Mouse (Mus musculus) embryonic facial prominence, embryonic 11.5 days (tissue): ENCODE results near the gene Lap3. TPM values are rescaled to one million over a fixed set of nuclear protein-coding genes. Genes with fewer than 3 reads are reported as not detected.
A peak's percentile ranks its signal among the peaks of the same experiment; 100 is the strongest.

ENCODE experiments used
- ATAC-seq: fragments of 200-750 bp; cut with Nextera tagmentation; replicated peaks from 2 replicates; pipeline ENCODE4 v1.8.0; 2017; ENCODE audit warnings: low read depth; ENCODE audit not compliant: insufficient number of reproducible peaks, low FRiP score, low TSS enrichment
- DNase-seq: peaks from one replicate; pipeline ENCODE4 v3.0.0-alpha.2; 2015; ENCODE audit warnings: low spot score
- H3K27ac ChIP-seq: fragments of 300-500 bp; sonication (generic); replicated peaks from 2 replicates; pipeline ENCODE4 v1.5.1; 2014; ENCODE audit warnings: mild to moderate bottlenecking, low read depth, low read length, control low read depth
- H3K27me3 ChIP-seq: fragments of 300-500 bp; sonication (generic); 2 replicates; pipeline ENCODE4 v1.6.1; 2014; ENCODE audit warnings: mild to moderate bottlenecking, low read length, moderate library complexity, mixed read lengths; ENCODE audit not compliant: control insufficient read depth, insufficient read depth
- H3K36me3 ChIP-seq: fragments of 300-500 bp; sonication (generic); replicated peaks from 2 replicates; pipeline ENCODE4 v1.6.1; 2014; ENCODE audit warnings: low read depth, mild to moderate bottlenecking, low read length, moderate library complexity, mixed read lengths; ENCODE audit not compliant: control insufficient read depth, insufficient read depth
- H3K4me1 ChIP-seq: fragments of 300-500 bp; sonication (generic); 2 replicates; pipeline ENCODE4 v1.6.1; 2014; ENCODE audit warnings: low read length, mixed read lengths; ENCODE audit not compliant: control insufficient read depth, insufficient read depth
- H3K4me2 ChIP-seq: fragments of 300-500 bp; sonication (generic); 2 replicates; pipeline ENCODE4 v1.6.1; 2014; ENCODE audit warnings: low read depth, mild to moderate bottlenecking, control low read depth, low read length, moderate library complexity
- H3K4me3 ChIP-seq: fragments of 300-500 bp; sonication (generic); 2 replicates; pipeline ENCODE4 v1.5.1; 2014; ENCODE audit warnings: low read depth, low read length, control low read depth
- H3K9ac ChIP-seq: fragments of 300-500 bp; sonication (generic); replicated peaks from 2 replicates; pipeline ENCODE4 v1.6.1; 2014; ENCODE audit warnings: mild to moderate bottlenecking, control low read depth, low read length
- H3K9me3 ChIP-seq: fragments of 300-500 bp; sonication (generic); replicated peaks from 2 replicates; pipeline ENCODE4 v1.6.1; 2016; ENCODE audit warnings: mild to moderate bottlenecking, low read length, inconsistent platforms, mixed read lengths; ENCODE audit not compliant: control insufficient read depth
- WGBS: fragments of 180-500 bp; shearing (Covaris S2); extraction: QIAGEN DNeasy Blood & Tissue Kit; methylation state at CpG from one replicate; pipeline ENCODE4 v1.1.7; 2014; 5-methylcytosine and 5-hydroxymethylcytosine counted together
- polyA plus RNA-seq: library from polyadenylated mRNA; unstranded; fragments of >200 nt; fragmentation: Nextera tagmentation; extraction: Ambion mirVana; gene quantifications from 2 replicates; pipeline ENCODE4 v1.2.1, GENCODE M21; 2014

Gene Lap3
- polyA plus RNA-seq, 1 experiment from 2014 or later, result 101 TPM

- Histone ChIP-seq H3K36me3 (no peaks in the 10 kb centered on the region), H3K4me3 (no peak overlapping the region), H3K9me3 (no peaks in the 10 kb centered on the region), H3K27ac (no peak overlapping the region), H3K9ac (no peak overlapping the region), H3K27me3 (no peaks in the 10 kb centered on the region), H3K4me1 (no peaks in the 10 kb centered on the region), H3K4me2 (no peak overlapping the region)
- DNase-seq (no peak), ATAC-seq (no peak)
- 90% methylated on average over 2 of the region's 2 CpGs for WGBS
Observed at GRCm38 (mm10) chr5:45481125-45481524, 12.0 kb upstream of the Lap3 start.

GRCm38 (mm10) chr5:45482607-45483006, 10.6 kb upstream of the Lap3 start:
- no peak overlapping the region for H3K4me2 ChIP-seq
- H3K9me3 ChIP-seq, result no peaks in the 10 kb centered on the region
- no peaks in the 10 kb centered on the region for H3K4me1 ChIP-seq
- no peak for DNase-seq
- H3K36me3 ChIP-seq, result no peaks in the 10 kb centered on the region
- no peak overlapping the region for H3K4me3 ChIP-seq
- ATAC-seq, result no peak
- H3K9ac ChIP-seq, result no peak overlapping the region
- H3K27me3 ChIP-seq, result no peaks in the 10 kb centered on the region
- H3K27ac ChIP-seq, result no peak overlapping the region
- WGBS, result 69% methylated on average over 3 of the region's 3 CpGs

- Histone ChIP-seq H3K4me3 (no peak overlapping the region), H3K27me3 (no peaks in the 10 kb centered on the region), H3K9ac (no peak overlapping the region), H3K4me2 (no peak overlapping the region), H3K9me3 (no peaks in the 10 kb centered on the region), H3K4me1 (no peaks in the 10 kb centered on the region), H3K27ac (no peak overlapping the region), H3K36me3 (no peaks in the 10 kb centered on the region)
- ATAC-seq (no peak), DNase-seq (no peak)
- WGBS, result 89% methylated on average over 1 of the region's 1 CpGs
Observed at GRCm38 (mm10) chr5:45483654-45484053, 9.5 kb upstream of the Lap3 start.

GRCm38 (mm10) chr5:45491776-45492175, 1.4 kb upstream of the Lap3 start:
- Histone ChIP-seq H3K4me1 (no peaks in the 10 kb centered on the region), H3K27me3 (no peaks in the 10 kb centered on the region), H3K9ac (no peak overlapping the region), H3K27ac (no peak overlapping the region), H3K4me3 (no peak overlapping the region), H3K4me2 (no peak overlapping the region), H3K36me3 (no peaks in the 10 kb centered on the region), H3K9me3 (no peaks in the 10 kb centered on the region)
- no peak for ATAC-seq
- WGBS, result 73% methylated on average over 4 of the region's 4 CpGs
- no peak for DNase-seq

GRCm38 (mm10) chr5:45494093-45494755, 1.1 kb downstream of the Lap3 start:
- WGBS, result 69% methylated on average over 9 of the region's 9 CpGs
- peak; percentile 5; the same call in 1 of the 2 replicates for ATAC-seq

GRCm38 (mm10) chr5:45495429-45495975, 2.3 kb downstream of the Lap3 start:
- no peaks in the 10 kb centered on the region; the same call in 1 of the 2 replicates for H3K36me3 ChIP-seq

More at GRCm38 (mm10) chr5:45494093-45494755, 1.1 kb downstream of the Lap3 start:
- H3K36me3 ChIP-seq, result no peaks in the 10 kb centered on the region; the same call in 1 of the 2 replicates
- peak overlapping the region; percentile 75 for H3K4me2 ChIP-seq
- no peaks in the 10 kb centered on the region for H3K27me3 ChIP-seq
- H3K9me3 ChIP-seq, result no peaks in the 10 kb centered on the region
- H3K4me1 ChIP-seq, result no peaks in the 10 kb centered on the region
- H3K4me3 ChIP-seq, result peak overlapping the region; percentile 56
- DNase-seq, result no peak
- peak overlapping the region; percentile 69 for H3K9ac ChIP-seq
- H3K27ac ChIP-seq, result no peak overlapping the region

GRCm38 (mm10) chr5:45496042-45496441, 2.9 kb downstream of the Lap3 start:
- H3K4me1 ChIP-seq, result no peaks in the 10 kb centered on the region
- no peak overlapping the region for H3K27ac ChIP-seq
- DNase-seq, result no peak
- H3K36me3 ChIP-seq, result no peaks in the 10 kb centered on the region; the same call in 1 of the 2 replicates
- H3K4me2 ChIP-seq, result no peak overlapping the region
- no peak for ATAC-seq
- H3K27me3 ChIP-seq, result no peaks in the 10 kb centered on the region
- H3K4me3 ChIP-seq, result no peak overlapping the region
- no peak overlapping the region for H3K9ac ChIP-seq
- no peaks in the 10 kb centered on the region for H3K9me3 ChIP-seq

More at GRCm38 (mm10) chr5:45495429-45495975, 2.3 kb downstream of the Lap3 start:
- H3K27ac ChIP-seq, result no peak overlapping the region
- no peak overlapping the region for H3K4me3 ChIP-seq
- WGBS, result 91% methylated on average over 3 of the region's 3 CpGs
- no peak overlapping the region for H3K4me2 ChIP-seq
- H3K4me1 ChIP-seq, result no peaks in the 10 kb centered on the region
- ATAC-seq (no peak), DNase-seq (no peak)
- no peaks in the 10 kb centered on the region for H3K27me3 ChIP-seq
- no peak overlapping the region for H3K9ac ChIP-seq
- no peaks in the 10 kb centered on the region for H3K9me3 ChIP-seq

GRCm38 (mm10) chr5:45496479-45496878, 3.3 kb downstream of the Lap3 start:
- Histone ChIP-seq H3K36me3 (no peaks in the 10 kb centered on the region; the same call in 1 of the 2 replicates), H3K27ac (no peak overlapping the region), H3K9me3 (no peaks in the 10 kb centered on the region), H3K4me3 (no peak overlapping the region), H3K9ac (no peak overlapping the region), H3K4me1 (no peaks in the 10 kb centered on the region), H3K27me3 (no peaks in the 10 kb centered on the region), H3K4me2 (no peak overlapping the region)
- WGBS, result 97% methylated on average over 4 of the region's 4 CpGs
- ATAC-seq (no peak), DNase-seq (no peak)
